Mouse (Mus musculus): ENCODE results near the gene Inka2. TPM values are rescaled to one million over a fixed set of nuclear protein-coding genes. Genes with fewer than 3 reads are reported as not detected.
"Not testable (repeated sequence)": the region's sequence is repeated elsewhere in the genome, so short reads cannot be mapped to it uniquely, and the experiment has no call there.

Inka2 gene
- total and polyA plus RNA-seq, 3 experiments = 0.39 to 0.61 TPM; not detected in 1

DNA sequence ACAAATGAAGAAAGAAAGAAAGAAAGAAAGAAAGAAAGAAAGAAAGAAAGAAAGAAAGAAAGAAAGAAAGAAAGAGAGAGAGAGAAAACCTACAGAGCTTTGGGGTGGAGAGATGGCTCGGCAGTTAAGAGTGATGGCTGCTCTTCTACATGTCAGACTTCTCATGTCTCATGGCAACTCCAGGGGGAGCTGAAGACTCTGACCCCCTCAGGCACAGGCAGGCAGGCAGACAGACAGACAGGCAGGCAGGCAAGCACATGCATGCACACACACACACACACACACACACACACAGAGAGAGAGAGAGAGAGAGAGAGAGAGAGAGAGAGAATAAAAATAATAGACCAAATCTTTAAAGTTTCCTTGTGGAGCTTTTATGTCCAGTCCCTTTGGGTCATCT is 3.6 kb upstream of the Inka2 start:
- peak overlapping the region; percentile 30 for H3K9ac ChIP-seq (ENCODE audit: control insufficient read depth, low read depth, low read length, poor library complexity, severe bottlenecking)
- peaks cover 0 to 34% of the 10 kb centered on the region in 2 experiments; a peak in 2 of 4 replicates for H3K36me3 ChIP-seq (ENCODE audit: control insufficient read depth in 1 of 2, insufficient read depth in 2 of 2, low read length in 2 of 2)
- H3K4me3 ChIP-seq (ENCODE audit: control insufficient read depth in 1 of 2, insufficient read depth in 1 of 2, low read depth in 2 of 2, low read length in 2 of 2) = peak overlapping the region; percentile 31 to 62
- peak; percentile 64 for DNase-seq (ENCODE audit: low read depth, low spot score)
- TF ChIP-seq ETS1 (IDR thresholded peaks at IDR 0.05; ENCODE audit: low read depth, low read length) (peak; percentile 12; the same call in 1 of the 2 replicates), MXI1 (IDR thresholded peaks at IDR 0.05; ENCODE audit: low read depth, low read length) (0 out of 2 replicates have a peak, but pooled peaks have one; percentile 3), RAD21 (IDR thresholded peaks at IDR 0.05; ENCODE audit: low read depth, low read length) (peak; percentile 1; the same call in 1 of the 2 replicates), CTCF (IDR thresholded peaks at IDR 0.05 in 2 of 3, conservative IDR thresholded peaks at IDR 0.05 in 1 of 3; ENCODE audit: control insufficient read depth in 1 of 3, insufficient read depth in 1 of 3, low read depth in 2 of 3, low read length in 3 of 3, poor library complexity in 1 of 3, severe bottlenecking in 1 of 3) (peak in 2 of 3 experiments; percentile 12 to 24; a peak in 2 of 6 replicates), SMC3 (IDR thresholded peaks at IDR 0.05; ENCODE audit: low read depth, low read length) (peak; percentile 41; the same call in 1 of the 2 replicates)
- peaks cover 31 to 53% of the 10 kb centered on the region in 2 experiments for H3K4me1 ChIP-seq (ENCODE audit: control insufficient read depth in 1 of 2, insufficient read depth in 2 of 2, low read length in 2 of 2)
- not testable (repeated sequence) for H3K27me3 ChIP-seq (ENCODE audit: control insufficient read depth in 1 of 2, insufficient read depth in 2 of 2, low read length in 2 of 2); H3K9me3 ChIP-seq (replicated peaks; ENCODE audit: insufficient read depth, low read length); H3K79me2 ChIP-seq (ENCODE audit: control insufficient read depth, insufficient read depth, low read length, poor library complexity)
- H3K27ac ChIP-seq (ENCODE audit: control insufficient read depth, low read depth, low read length) = peak overlapping the region; percentile 29

DNA sequence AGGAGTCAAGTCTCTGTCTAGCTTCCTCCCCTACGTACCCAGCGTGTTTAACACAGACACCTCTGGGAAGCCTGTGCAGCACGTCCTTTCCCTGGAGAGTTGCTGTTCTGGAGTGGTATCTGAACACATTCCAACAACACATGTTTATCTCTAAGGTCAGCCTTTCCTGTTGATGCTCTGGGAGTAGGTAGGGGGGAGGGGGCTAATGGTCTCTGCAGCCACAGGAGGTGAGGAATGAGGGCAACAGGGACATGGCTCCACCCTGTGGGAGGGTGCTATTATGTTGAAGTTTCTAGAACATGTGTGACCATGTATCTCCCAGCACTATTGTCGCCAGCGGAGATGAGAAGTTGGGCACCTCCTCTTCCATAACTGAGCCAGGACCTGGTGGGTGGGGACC is 3.0 kb upstream of the Inka2 start:
- Histone ChIP-seq H3K27ac (ENCODE audit: control insufficient read depth, low read depth, low read length) (peak overlapping the region; percentile 29), H3K4me3 (ENCODE audit: control insufficient read depth in 1 of 2, insufficient read depth in 1 of 2, low read depth in 2 of 2, low read length in 2 of 2) (peak overlapping the region; percentile 31 to 62), H3K9ac (ENCODE audit: control insufficient read depth, low read depth, low read length, poor library complexity, severe bottlenecking) (peak overlapping the region; percentile 30), H3K36me3 (ENCODE audit: control insufficient read depth in 1 of 2, insufficient read depth in 2 of 2, low read length in 2 of 2) (peaks cover 0 to 34% of the 10 kb centered on the region in 2 experiments; a peak in 2 of 4 replicates), H3K4me1 (ENCODE audit: control insufficient read depth in 1 of 2, insufficient read depth in 2 of 2, low read length in 2 of 2) (peaks cover 31 to 58% of the 10 kb centered on the region in 2 experiments), H3K79me2 (ENCODE audit: control insufficient read depth, insufficient read depth, low read length, poor library complexity) (no peaks in the 10 kb centered on the region), H3K9me3 (replicated peaks; ENCODE audit: insufficient read depth, low read length) (no peaks in the 10 kb centered on the region), H3K27me3 (ENCODE audit: control insufficient read depth in 1 of 2, insufficient read depth in 2 of 2, low read length in 2 of 2) (no peaks in the 10 kb centered on the region)
- DNase-seq (ENCODE audit: low read depth, low spot score) = peak; percentile 73
- TF ChIP-seq EP300 (IDR thresholded peaks at IDR 0.05; ENCODE audit: low read depth in 1 of 2, low read length in 2 of 2) (peak in 1 of 2 experiments; percentile 62; a peak in 2 of 4 replicates), TAL1 (IDR thresholded peaks at IDR 0.05; ENCODE audit: low read length) (peak; percentile 75), RAD21 (IDR thresholded peaks at IDR 0.05; ENCODE audit: low read depth, low read length) (no peak), MYB (IDR thresholded peaks at IDR 0.05; ENCODE audit: low read depth, low read length) (no peak), TCF12 (IDR thresholded peaks at IDR 0.05; ENCODE audit: low read depth, low read length) (peak; percentile 61; the same call in 1 of the 2 replicates), ZNF384 (IDR thresholded peaks at IDR 0.05; ENCODE audit: low read depth, low read length) (no peak), USF1 (IDR thresholded peaks at IDR 0.05; ENCODE audit: low read depth, low read length) (no peak), CTCF (IDR thresholded peaks at IDR 0.05 in 2 of 3, conservative IDR thresholded peaks at IDR 0.05 in 1 of 3; ENCODE audit: control insufficient read depth in 1 of 3, insufficient read depth in 1 of 3, low read depth in 2 of 3, low read length in 3 of 3, poor library complexity in 1 of 3, severe bottlenecking in 1 of 3) (no peak), BHLHE40 (IDR thresholded peaks at IDR 0.05; ENCODE audit: borderline replicate concordance, low read depth, low read length) (no peak), SIN3A (IDR thresholded peaks at IDR 0.05; ENCODE audit: low read length) (peak; percentile 54), ETS1 (IDR thresholded peaks at IDR 0.05; ENCODE audit: low read depth, low read length) (peak; percentile 64), GATA1 (IDR thresholded peaks at IDR 0.05; ENCODE audit: low read depth, low read length) (peak; percentile 34; the same call in 1 of the 2 replicates)

Data from MEL (cell line).